Mouse (Mus musculus) limb, embryonic 13.5 days (tissue): ENCODE data around the gene Themis3. TPM values are rescaled to one million over a fixed set of nuclear protein-coding genes. Genes with fewer than 3 reads are reported as not detected.
A peak's percentile ranks its signal among the peaks of the same experiment; 100 is the strongest.

ENCODE experiments used
- ATAC-seq: fragments of 200-750 bp; cut with Nextera tagmentation; 2 replicates; pipeline ENCODE4 v1.8.0; 2017; ENCODE audit warnings: low read depth, moderate number of reproducible peaks, moderate TSS enrichment; ENCODE audit not compliant: low FRiP score
- H3K27ac ChIP-seq: fragments of 300-500 bp; sonication (generic); 2 replicates; pipeline ENCODE4 v1.5.1; 2015; ENCODE audit warnings: inconsistent platforms, mild to moderate bottlenecking, moderate library complexity
- H3K27me3 ChIP-seq: fragments of 300-500 bp; sonication (generic); 2 replicates; pipeline ENCODE4 v1.6.1; 2015; ENCODE audit warnings: mild to moderate bottlenecking, inconsistent platforms
- H3K36me3 ChIP-seq: fragments of 300-500 bp; sonication (generic); 2 replicates; pipeline ENCODE4 v1.6.1; 2015; ENCODE audit warnings: inconsistent platforms, mild to moderate bottlenecking, moderate library complexity
- H3K4me1 ChIP-seq: fragments of 300-500 bp; sonication (generic); 2 replicates; pipeline ENCODE4 v1.6.1; 2015; ENCODE audit warnings: inconsistent platforms
- H3K4me2 ChIP-seq: fragments of 300-500 bp; sonication (generic); replicated peaks from 2 replicates; pipeline ENCODE4 v1.6.1; 2015; ENCODE audit warnings: inconsistent platforms, mild to moderate bottlenecking, moderate library complexity
- H3K4me3 ChIP-seq: fragments of 300-500 bp; sonication (generic); 2 replicates; pipeline ENCODE4 v1.5.1; 2015; ENCODE audit warnings: moderate library complexity, mild to moderate bottlenecking, inconsistent platforms
- H3K9ac ChIP-seq: fragments of 300-500 bp; sonication (generic); 2 replicates; pipeline ENCODE4 v1.6.1; 2015; ENCODE audit warnings: mild to moderate bottlenecking, inconsistent platforms
- H3K9me3 ChIP-seq: fragments of 300-500 bp; sonication (generic); 2 replicates; pipeline ENCODE4 v1.6.1; 2016; ENCODE audit warnings: inconsistent platforms
- WGBS: fragments of 180-500 bp; shearing (Covaris S2); methylation state at CpG from one replicate; pipeline ENCODE4 v1.1.7; 2015; 5-methylcytosine and 5-hydroxymethylcytosine counted together
- polyA plus RNA-seq: library from polyadenylated mRNA; unstranded; fragments of >200 nt; fragmentation: Nextera tagmentation; extraction: Ambion mirVana; gene quantifications from 2 replicates; pipeline ENCODE4 v1.2.1, GENCODE M21; 2015

Themis3 gene
- polyA plus RNA-seq: 0.08 and 0.10 TPM in 2 replicates

DNA sequence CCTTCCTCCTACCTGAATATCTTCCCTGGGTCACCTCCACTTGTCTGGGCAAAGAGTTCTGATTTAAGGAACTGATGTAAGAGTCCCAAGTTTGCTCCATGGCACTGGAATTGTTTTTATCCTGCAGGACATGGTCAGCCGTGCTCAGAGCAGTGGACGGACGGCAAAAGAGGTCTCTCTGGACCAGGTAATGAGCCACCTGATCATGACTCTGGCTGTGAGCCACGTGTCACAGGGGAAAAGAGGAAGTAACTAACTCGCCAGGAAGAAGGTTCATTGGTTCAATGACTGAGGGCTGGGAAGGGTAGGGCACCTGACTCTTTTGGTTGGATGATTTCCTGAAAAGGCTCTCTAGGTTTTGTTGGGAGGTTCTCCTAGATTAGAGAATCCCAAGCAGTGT, at the start of gene Themis3:
Gene Themis3 (minus strand): TSS at position 187 of the 400 bp plus-strand sequence.
- no peak within 1 kb of the TSS for H3K4me2 ChIP-seq
- H3K36me3 ChIP-seq: no peaks in the 10 kb centered on the region
- H3K9ac ChIP-seq: no peak within 1 kb of the TSS
- H3K27ac ChIP-seq: no peak within 1 kb of the TSS
- no peak within 1 kb of the TSS for H3K4me3 ChIP-seq
- peaks cover 10% of the 10 kb centered on the region for H3K4me1 ChIP-seq
- no peaks in the 10 kb centered on the region for H3K27me3 ChIP-seq
- 65% methylated on average over 5 of the region's 5 CpGs for WGBS
- no peaks in the 10 kb centered on the region for H3K9me3 ChIP-seq
- no peak for ATAC-seq

DNA sequence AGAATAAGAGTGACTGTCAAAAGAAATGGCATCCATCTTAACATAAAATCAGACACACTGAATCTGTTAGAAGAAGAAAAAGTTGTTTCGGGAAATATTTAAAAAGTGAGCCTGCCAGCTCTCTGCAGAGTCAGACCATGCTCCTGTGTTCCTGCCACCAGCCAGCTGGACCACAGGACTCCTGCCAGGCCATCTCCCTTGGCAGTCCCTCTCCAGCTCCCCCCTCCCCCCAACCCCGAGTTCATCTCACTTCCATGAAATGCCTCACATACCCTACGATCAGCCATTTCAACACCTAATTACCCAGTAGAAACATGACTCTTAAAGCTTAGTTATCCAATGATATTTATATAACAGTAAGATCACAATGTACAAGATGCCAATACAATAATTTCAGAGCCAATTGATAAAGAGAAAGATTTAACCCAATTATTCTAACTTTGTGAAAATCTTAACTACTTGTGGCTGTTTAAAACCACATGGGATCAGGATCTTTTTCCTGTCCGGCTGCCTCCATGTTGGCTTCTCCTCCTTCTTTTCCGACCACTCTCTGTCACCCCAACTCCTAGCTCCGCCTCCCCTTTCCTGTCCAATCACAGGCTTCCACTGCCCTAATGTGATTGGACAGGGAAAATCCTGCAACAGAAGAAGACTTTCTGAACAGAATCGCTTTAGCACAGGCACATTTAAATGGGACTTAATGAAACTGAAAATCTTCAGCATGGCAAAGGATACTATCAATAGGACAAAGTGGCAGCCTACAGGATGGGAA, 43.7 kb upstream of the Themis3 start:
- no peaks in the 10 kb centered on the region for H3K9me3 ChIP-seq
- H3K36me3 ChIP-seq: no peaks in the 10 kb centered on the region
- no peaks in the 10 kb centered on the region for H3K27me3 ChIP-seq
- H3K4me2 ChIP-seq: no peak overlapping the region
- H3K27ac ChIP-seq: no peak overlapping the region
- no peak for ATAC-seq
- no peak overlapping the region for H3K4me3 ChIP-seq
- WGBS: 75% methylated on average over 7 of the region's 7 CpGs
- no peak overlapping the region for H3K9ac ChIP-seq
- no peaks in the 10 kb centered on the region for H3K4me1 ChIP-seq

DNA sequence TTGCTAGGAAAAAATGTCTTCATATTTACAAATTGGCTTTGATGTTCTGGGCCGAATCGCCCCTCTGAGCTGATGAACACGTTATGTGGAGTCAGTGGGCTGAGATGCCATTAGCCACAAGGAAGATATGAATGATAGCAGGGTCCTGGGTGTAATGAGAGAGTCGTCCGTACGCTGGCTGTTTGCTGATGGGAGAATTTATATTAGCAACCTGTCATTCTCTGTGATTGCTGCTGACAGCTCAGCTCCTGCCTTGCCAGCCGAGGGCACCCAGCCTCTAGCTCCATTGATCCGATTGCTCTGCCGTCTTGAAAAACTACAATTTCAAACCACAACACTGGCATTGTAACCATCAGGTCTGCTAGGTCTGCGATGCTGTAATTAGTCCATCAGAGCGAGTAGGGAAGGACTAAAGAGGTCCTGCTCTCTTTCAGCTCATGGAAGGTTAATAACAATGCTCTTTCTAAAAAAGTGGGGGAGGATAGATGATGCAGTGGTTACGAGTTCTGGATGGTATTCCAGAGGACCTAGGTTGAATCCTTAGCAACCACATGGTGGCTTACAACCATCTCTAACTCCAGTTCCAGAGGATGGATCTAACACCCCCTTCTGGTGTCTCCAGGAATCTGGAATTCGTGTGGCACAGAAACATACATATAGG, 25.7 kb upstream of the Themis3 start:
- no peak overlapping the region for H3K9ac ChIP-seq
- H3K27me3 ChIP-seq: no peaks in the 10 kb centered on the region
- no peaks in the 10 kb centered on the region for H3K9me3 ChIP-seq
- H3K36me3 ChIP-seq: no peaks in the 10 kb centered on the region
- no peak overlapping the region for H3K27ac ChIP-seq
- WGBS: 76% methylated on average over 13 of the region's 13 CpGs
- no peak overlapping the region for H3K4me3 ChIP-seq
- ATAC-seq: no peak
- H3K4me2 ChIP-seq: no peak overlapping the region
- no peaks in the 10 kb centered on the region for H3K4me1 ChIP-seq

DNA sequence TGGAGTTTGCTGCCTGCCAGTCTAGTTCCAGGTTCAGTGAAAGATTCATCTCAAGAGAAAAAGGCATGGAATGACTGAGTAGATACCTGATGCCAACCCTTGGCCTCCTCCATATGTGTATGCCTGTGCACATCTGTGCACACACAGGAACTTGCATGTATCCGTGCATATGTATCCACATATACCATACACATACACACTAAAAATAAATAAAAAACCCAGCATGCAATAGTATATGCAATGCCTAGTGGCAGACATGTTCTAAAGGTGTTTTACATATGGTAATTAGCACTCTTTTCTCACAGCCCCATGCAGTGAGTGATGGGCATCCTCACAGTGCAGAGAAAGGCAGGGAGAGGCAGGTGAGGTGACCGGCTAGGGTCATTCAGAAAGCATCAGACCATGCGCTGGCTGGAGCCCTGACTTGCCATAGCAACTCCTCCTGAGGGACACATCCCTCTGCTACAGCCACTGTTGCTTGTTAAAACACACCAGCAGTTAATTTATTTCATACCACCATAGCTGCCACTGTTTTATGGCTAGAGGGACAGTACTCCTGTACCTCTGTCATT, 24.9 kb upstream of the Themis3 start:
- no peak overlapping the region for H3K4me2 ChIP-seq
- H3K9ac ChIP-seq: no peak overlapping the region
- WGBS: 79% methylated on average over 3 of the region's 3 CpGs
- ATAC-seq: no peak
- no peaks in the 10 kb centered on the region for H3K9me3 ChIP-seq
- no peaks in the 10 kb centered on the region for H3K36me3 ChIP-seq
- H3K27me3 ChIP-seq: no peaks in the 10 kb centered on the region
- no peaks in the 10 kb centered on the region for H3K4me1 ChIP-seq
- no peak overlapping the region for H3K27ac ChIP-seq
- H3K4me3 ChIP-seq: no peak overlapping the region

DNA sequence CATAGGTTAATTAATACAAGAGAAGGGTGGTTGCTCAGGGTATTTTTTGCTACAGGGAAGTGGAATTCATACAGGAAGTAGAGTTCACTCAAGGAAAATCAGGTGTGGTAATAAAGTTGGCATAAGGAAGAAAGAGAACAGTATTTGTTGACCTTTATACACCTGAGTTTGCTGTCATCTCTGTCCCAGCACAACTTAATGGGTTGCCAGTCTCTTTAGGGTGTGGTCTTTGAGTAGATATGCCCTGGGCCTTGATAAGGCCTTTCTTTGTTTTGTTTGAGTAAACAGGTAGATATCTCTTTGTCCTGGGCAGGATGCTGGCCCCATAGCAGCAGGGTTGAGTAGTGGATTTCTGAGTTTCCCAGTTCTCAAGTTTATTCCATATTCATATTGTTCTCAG, 15.6 kb upstream of the Themis3 start:
- H3K4me2 ChIP-seq: no peak overlapping the region
- no peaks in the 10 kb centered on the region for H3K9me3 ChIP-seq
- ATAC-seq: no peak
- no peak overlapping the region for H3K27ac ChIP-seq
- no peaks in the 10 kb centered on the region for H3K27me3 ChIP-seq
- H3K4me3 ChIP-seq: no peak overlapping the region
- H3K4me1 ChIP-seq: no peaks in the 10 kb centered on the region
- H3K9ac ChIP-seq: no peak overlapping the region
- H3K36me3 ChIP-seq: no peaks in the 10 kb centered on the region

DNA sequence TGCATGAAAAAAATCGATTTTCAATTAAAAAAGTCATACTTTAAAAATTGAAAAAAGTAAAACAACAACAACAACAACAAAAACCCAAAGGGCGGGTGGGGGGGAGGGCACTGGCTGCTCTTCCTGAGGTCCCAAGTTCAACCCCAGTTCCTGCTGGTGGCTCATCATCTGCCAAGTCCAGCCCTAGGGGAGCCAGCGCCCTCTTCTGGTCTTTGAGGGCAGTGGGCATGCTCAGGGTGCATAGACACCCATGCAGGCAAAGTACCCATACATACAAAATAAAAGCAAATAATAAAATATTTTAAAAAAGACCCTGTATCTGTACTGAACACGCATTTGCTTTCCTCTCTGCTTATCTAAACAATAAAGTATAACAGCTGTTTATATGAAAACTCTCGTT, 10.5 kb upstream of the Themis3 start:
- no peak overlapping the region for H3K4me3 ChIP-seq
- H3K27ac ChIP-seq: no peak overlapping the region
- H3K4me1 ChIP-seq: peaks cover 7% of the 10 kb centered on the region
- no peak overlapping the region for H3K9ac ChIP-seq
- 62% methylated on average over 5 of the region's 5 CpGs for WGBS
- no peaks in the 10 kb centered on the region for H3K36me3 ChIP-seq
- no peaks in the 10 kb centered on the region for H3K9me3 ChIP-seq
- no peaks in the 10 kb centered on the region for H3K27me3 ChIP-seq
- no peak overlapping the region for H3K4me2 ChIP-seq
- no peak for ATAC-seq

DNA sequence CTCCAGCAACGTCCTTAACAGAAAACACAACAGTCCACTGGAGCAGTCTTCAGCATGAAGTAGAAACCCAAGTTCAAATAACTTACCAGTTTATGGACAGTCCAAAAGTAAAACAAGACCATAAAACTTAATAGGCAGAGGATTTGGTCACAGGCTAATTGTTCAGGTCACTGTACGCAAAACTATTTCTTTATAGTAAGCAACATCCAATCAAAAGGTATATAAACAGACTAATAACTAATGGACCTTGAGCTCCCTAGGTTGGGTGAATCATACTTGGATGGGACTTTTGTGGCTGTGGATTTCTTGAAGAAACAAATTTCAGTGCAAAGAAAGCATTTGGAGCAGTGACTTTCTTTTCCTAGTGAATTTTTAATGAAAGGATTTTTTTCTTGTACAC, 6.8 kb upstream of the Themis3 start:
- no peak overlapping the region for H3K9ac ChIP-seq
- no peaks in the 10 kb centered on the region for H3K27me3 ChIP-seq
- no peak overlapping the region for H3K27ac ChIP-seq
- no peak overlapping the region for H3K4me2 ChIP-seq
- no peaks in the 10 kb centered on the region for H3K36me3 ChIP-seq
- no peaks in the 10 kb centered on the region for H3K9me3 ChIP-seq
- 62% methylated on average over 2 of the region's 2 CpGs for WGBS
- peaks cover 7% of the 10 kb centered on the region for H3K4me1 ChIP-seq
- H3K4me3 ChIP-seq: no peak overlapping the region
- ATAC-seq: no peak

DNA sequence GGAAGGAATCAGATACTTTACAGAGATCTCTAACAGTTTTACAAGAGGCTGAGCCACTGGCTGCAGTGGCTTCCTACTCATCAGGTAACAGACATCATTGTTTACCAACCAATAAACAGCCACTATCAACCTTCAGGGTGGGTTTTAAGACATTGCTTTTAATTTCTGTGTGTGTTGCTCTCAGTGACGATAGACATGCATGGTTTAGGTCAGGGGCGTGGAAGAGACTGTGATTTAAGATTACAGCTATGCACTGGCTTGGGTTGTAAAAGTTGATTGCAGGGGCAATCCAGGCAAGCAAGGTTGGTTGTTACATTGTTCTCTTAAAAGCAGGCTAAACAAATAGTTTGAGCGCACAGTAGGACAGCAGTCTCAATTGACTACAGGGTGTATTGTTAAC, 1.4 kb upstream of the Themis3 start:
- no peak overlapping the region for H3K4me2 ChIP-seq
- no peak overlapping the region for H3K9ac ChIP-seq
- H3K36me3 ChIP-seq: no peaks in the 10 kb centered on the region
- ATAC-seq: no peak
- H3K27me3 ChIP-seq: no peaks in the 10 kb centered on the region
- 40% methylated on average over 3 of the region's 3 CpGs for WGBS
- no peak overlapping the region for H3K4me3 ChIP-seq
- H3K9me3 ChIP-seq: no peaks in the 10 kb centered on the region
- H3K4me1 ChIP-seq: 0 out of 2 replicates have a peak, but pooled peaks cover 2% of the 10 kb centered on the region
- no peak overlapping the region for H3K27ac ChIP-seq

DNA sequence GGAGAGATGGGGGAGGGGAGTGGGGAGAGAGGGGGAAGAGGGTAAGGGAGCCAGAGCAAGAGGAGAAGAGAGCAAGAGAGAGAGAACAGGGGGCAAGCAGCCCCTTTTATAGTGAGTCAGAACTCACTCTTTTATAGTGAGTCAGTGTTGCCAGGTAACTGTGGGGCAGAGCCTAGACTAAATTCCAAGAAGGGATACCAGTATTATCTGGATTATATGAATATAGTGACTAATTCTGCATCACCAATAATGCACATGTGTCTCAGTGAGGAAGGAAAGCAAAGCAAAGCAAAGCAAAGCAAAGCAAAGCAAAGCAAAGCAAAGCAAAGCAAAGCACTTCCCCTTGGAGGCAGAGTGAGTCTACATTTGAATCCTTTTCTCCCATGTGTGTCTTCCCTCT, 835 bp upstream of the Themis3 start:
- Histone ChIP-seq H3K4me2 (no peak overlapping the region), H3K27me3 (no peaks in the 10 kb centered on the region), H3K27ac (no peak overlapping the region), H3K9me3 (no peaks in the 10 kb centered on the region), H3K4me1 (peaks cover 8% of the 10 kb centered on the region), H3K9ac (no peak overlapping the region), H3K4me3 (no peak overlapping the region), H3K36me3 (no peaks in the 10 kb centered on the region)
- no peak for ATAC-seq

DNA sequence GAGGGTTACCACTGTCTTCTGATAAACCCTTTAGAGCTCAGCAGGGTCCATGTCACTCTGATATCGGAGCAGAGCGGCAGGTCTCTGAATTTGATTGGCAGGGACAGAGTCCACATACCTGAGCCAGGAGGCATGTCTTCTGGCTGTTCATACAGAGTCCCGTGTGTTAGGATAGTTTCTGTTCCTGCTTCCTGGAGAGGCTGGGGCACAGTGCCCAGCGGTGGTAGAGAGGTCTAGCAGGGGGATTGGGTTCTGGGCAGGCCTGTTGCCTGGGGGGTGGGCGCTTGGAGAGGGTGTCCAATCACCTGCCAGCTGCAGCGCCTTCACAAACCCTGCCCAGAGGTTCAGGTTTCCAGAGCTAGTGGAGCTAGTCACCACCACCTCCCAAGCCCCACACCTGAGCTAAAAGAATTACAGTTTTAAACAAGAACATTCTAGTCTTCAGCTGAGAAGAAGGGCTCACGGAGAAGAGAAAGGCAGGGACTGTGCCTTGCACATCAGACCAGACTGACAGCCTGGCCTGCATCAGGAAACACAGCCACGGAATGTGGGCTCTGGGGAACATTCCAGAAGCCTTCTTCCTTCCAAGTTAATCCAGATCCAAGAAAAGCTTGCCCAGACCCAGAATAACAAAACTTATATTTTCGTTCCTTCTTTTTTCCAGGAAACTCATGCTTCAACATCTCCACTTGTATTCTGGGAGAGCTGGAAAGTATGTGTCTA, 3.9 kb downstream of the Themis3 start:
- no peak for ATAC-seq
- Histone ChIP-seq H3K36me3 (no peaks in the 10 kb centered on the region), H3K4me1 (peaks cover 10% of the 10 kb centered on the region), H3K4me2 (0 out of 2 replicates have a peak overlapping the region, but pooled peaks have one; percentile 16), H3K9me3 (no peaks in the 10 kb centered on the region), H3K4me3 (no peak overlapping the region), H3K27me3 (no peaks in the 10 kb centered on the region), H3K27ac (peak overlapping the region; percentile 39; the same call in 1 of the 2 replicates), H3K9ac (no peak overlapping the region)
- 59% methylated on average over 9 of the region's 9 CpGs for whole genome bisulfite sequencing

DNA sequence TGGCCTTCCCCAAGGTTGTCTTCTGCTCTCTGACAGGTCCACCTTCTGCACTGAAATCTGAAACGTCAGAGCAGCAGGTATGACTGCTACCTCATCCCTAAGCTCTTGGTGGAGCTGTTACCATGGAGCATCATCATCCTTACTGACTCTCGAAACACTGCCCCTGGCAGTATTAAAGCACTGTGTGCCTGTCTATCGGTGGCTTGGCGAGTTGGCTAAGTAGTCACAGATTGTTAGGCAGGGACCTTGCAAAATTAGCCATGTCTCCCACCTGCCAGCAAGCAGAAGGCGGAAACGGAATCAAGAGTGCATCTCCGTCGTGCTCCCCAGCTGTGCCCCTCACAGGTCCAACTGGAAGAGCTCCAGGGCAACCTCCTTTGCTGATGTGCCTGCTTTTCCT, 4.6 kb downstream of the Themis3 start:
- Histone ChIP-seq H3K9me3 (no peaks in the 10 kb centered on the region), H3K9ac (no peak overlapping the region), H3K36me3 (no peaks in the 10 kb centered on the region), H3K4me1 (peaks cover 10% of the 10 kb centered on the region), H3K4me3 (no peak overlapping the region), H3K27me3 (no peaks in the 10 kb centered on the region), H3K27ac (no peak overlapping the region), H3K4me2 (0 out of 2 replicates have a peak overlapping the region, but pooled peaks have one; percentile 16)
- no peak for ATAC-seq
- WGBS: 67% methylated on average over 8 of the region's 8 CpGs

DNA sequence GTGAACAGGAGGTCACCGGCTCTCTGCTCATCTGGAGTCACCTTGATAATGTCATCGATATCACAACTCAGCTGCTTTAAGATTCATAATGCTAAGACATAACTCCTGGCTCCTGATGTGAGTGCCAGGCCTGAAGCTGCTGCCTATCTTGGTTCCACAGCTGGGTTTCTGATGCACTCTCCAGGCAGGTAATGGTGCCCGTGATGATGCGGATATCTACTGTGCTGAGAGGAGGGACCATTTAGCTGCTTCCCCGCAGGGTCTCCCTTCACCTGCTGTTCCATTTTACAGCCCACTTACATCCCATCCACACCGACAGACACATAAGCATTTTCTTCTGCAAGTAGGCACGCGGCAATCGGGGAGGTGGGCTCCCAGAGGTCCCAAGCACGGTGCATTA, 7.7 kb downstream of the Themis3 start:
- no peak overlapping the region for H3K27ac ChIP-seq
- 87% methylated on average over 10 of the region's 10 CpGs for WGBS
- ATAC-seq: no peak

More for the DNA sequence above, 7.7 kb downstream of the Themis3 start:
- Histone ChIP-seq H3K4me2 (no peak overlapping the region), H3K4me1 (peaks cover 10% of the 10 kb centered on the region), H3K36me3 (no peaks in the 10 kb centered on the region), H3K9ac (no peak overlapping the region), H3K4me3 (no peak overlapping the region), H3K9me3 (no peaks in the 10 kb centered on the region), H3K27me3 (no peaks in the 10 kb centered on the region)
